Mouse (Mus musculus) midbrain, embryonic 13.5 days (tissue): ENCODE data around the gene Dcaf17. TPM values are rescaled to one million over a fixed set of nuclear protein-coding genes. Genes with fewer than 3 reads are reported as not detected.

Experiments
- ATAC-seq: fragments of 200-750 bp; cut with Nextera tagmentation; 2 replicates; pipeline ENCODE4 v1.8.0; 2017; ENCODE audit warnings: mild to moderate bottlenecking, moderate TSS enrichment, moderate library complexity
- H3K27ac ChIP-seq: fragments of 300-500 bp; sonication (generic); 2 replicates; pipeline ENCODE4 v1.5.1; 2015; ENCODE audit warnings: inconsistent platforms, mild to moderate bottlenecking, moderate library complexity
- H3K27me3 ChIP-seq: fragments of 300-500 bp; sonication (generic); 2 replicates; pipeline ENCODE4 v1.6.1; 2015; ENCODE audit warnings: mild to moderate bottlenecking, inconsistent platforms
- H3K36me3 ChIP-seq: fragments of 300-500 bp; sonication (generic); 2 replicates; pipeline ENCODE4 v1.6.1; 2015; ENCODE audit warnings: mild to moderate bottlenecking, inconsistent platforms
- H3K4me1 ChIP-seq: fragments of 300-500 bp; sonication (generic); replicated peaks from 2 replicates; pipeline ENCODE4 v1.6.1; 2015; ENCODE audit warnings: inconsistent platforms
- H3K4me2 ChIP-seq: fragments of 300-500 bp; sonication (generic); replicated peaks from 2 replicates; pipeline ENCODE4 v1.6.1; 2015; ENCODE audit warnings: moderate library complexity, mild to moderate bottlenecking, inconsistent platforms
- H3K4me3 ChIP-seq: fragments of 300-500 bp; sonication (generic); replicated peaks from 2 replicates; pipeline ENCODE4 v1.5.1; 2015; ENCODE audit warnings: mild to moderate bottlenecking, inconsistent platforms
- H3K9ac ChIP-seq: fragments of 300-500 bp; sonication (generic); replicated peaks from 2 replicates; pipeline ENCODE4 v1.6.1; 2015; ENCODE audit warnings: mild to moderate bottlenecking, inconsistent platforms
- H3K9me3 ChIP-seq: fragments of 300-500 bp; sonication (generic); 2 replicates; pipeline ENCODE4 v1.6.1; 2016; ENCODE audit warnings: mild to moderate bottlenecking, inconsistent platforms
- WGBS: fragments of 180-500 bp; shearing (Covaris S2); methylation state at CpG from one replicate; pipeline ENCODE4 v1.1.7; 2015; 5-methylcytosine and 5-hydroxymethylcytosine counted together
- polyA plus RNA-seq: library from polyadenylated mRNA; unstranded; fragments of >200 nt; fragmentation: Nextera tagmentation; extraction: Ambion mirVana; gene quantifications from 2 replicates; pipeline ENCODE4 v1.2.1, GENCODE M21; 2015

The Dcaf17 gene
- polyA plus RNA-seq, 1 experiment from 2014 or later = 38.6 TPM

DNA sequence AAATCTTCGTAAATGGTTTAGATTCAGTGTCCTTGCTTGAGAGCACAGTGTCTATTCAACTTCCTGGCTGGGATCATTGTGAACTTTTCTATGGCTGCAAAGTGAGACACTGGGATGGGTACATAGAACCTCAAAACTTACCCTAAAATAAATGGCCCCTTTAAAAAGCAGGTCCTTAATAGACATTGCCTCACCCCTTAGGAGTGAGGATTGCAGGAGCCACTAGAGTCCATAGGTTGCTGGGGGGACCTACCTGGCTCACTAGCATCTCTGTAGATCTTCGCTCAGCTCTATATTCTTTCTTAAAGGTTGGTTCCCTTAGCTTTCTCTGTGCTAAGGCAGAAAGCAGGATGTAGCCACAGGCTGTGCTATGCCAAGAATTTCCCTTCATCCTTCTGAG, 75.2 kb downstream of the Dcaf17 start:
- WGBS = 91% methylated on average over 2 of the region's 2 CpGs
- Histone ChIP-seq H3K27ac (no peak overlapping the region), H3K27me3 (no peaks in the 10 kb centered on the region), H3K36me3 (no peaks in the 10 kb centered on the region), H3K4me3 (no peak overlapping the region), H3K4me2 (no peak overlapping the region), H3K9ac (no peak overlapping the region), H3K9me3 (no peaks in the 10 kb centered on the region), H3K4me1 (no peaks in the 10 kb centered on the region)
- ATAC-seq = no peak

GRCm38 (mm10) chr2:71131866-71132496, 76.9 kb downstream of the Dcaf17 start:
- H3K9ac ChIP-seq = no peak overlapping the region
- H3K27me3 ChIP-seq = no peaks in the 10 kb centered on the region
- no peak for ATAC-seq
- no peaks in the 10 kb centered on the region for H3K4me1 ChIP-seq
- H3K4me3 ChIP-seq = no peak overlapping the region
- no peak overlapping the region for H3K4me2 ChIP-seq
- no peaks in the 10 kb centered on the region for H3K9me3 ChIP-seq
- no peak overlapping the region for H3K27ac ChIP-seq
- 81% methylated on average over 3 of the region's 3 CpGs for WGBS
- no peaks in the 10 kb centered on the region for H3K36me3 ChIP-seq

GRCm38 (mm10) chr2:71134041-71134505, 78.9 kb downstream of the Dcaf17 start:
- ATAC-seq = no peak
- Histone ChIP-seq H3K9me3 (no peaks in the 10 kb centered on the region), H3K27ac (no peak overlapping the region), H3K9ac (no peak overlapping the region), H3K27me3 (no peaks in the 10 kb centered on the region), H3K36me3 (no peaks in the 10 kb centered on the region), H3K4me1 (no peaks in the 10 kb centered on the region), H3K4me3 (no peak overlapping the region), H3K4me2 (no peak overlapping the region)
- 89% methylated on average over 9 of the region's 9 CpGs for WGBS

- Histone ChIP-seq H3K4me2 (no peak overlapping the region), H3K36me3 (no peaks in the 10 kb centered on the region), H3K27me3 (no peaks in the 10 kb centered on the region), H3K4me1 (no peaks in the 10 kb centered on the region), H3K4me3 (no peak overlapping the region), H3K9me3 (no peaks in the 10 kb centered on the region), H3K9ac (no peak overlapping the region), H3K27ac (no peak overlapping the region)
- no peak for ATAC-seq
- WGBS = 82% methylated on average over 5 of the region's 5 CpGs
Observed at GRCm38 (mm10) chr2:71134836-71135235, 79.7 kb downstream of the Dcaf17 start.

DNA sequence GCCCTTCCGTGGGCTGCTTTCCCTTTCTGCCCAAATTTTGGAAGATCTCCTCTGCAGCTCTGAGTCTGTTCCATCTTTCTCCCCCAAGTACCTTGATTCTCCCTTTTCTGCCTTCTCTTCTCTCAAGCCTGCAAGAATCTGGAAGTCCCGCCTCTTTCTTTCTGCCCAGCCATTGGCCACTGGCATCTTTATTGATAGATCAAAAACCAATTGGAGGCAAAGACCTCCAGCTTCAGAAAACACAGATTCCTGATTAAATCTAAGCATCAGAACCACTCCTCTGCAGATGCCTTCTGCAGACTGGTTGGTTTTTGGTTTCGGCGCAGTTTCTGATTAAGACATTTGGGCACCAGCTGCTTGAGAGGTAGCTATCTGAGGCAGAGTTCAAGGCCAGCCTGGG, 85.5 kb downstream of the Dcaf17 start:
- Histone ChIP-seq H3K9me3 (no peaks in the 10 kb centered on the region), H3K36me3 (no peaks in the 10 kb centered on the region), H3K4me1 (no peaks in the 10 kb centered on the region), H3K27me3 (no peaks in the 10 kb centered on the region), H3K4me3 (no peak overlapping the region), H3K4me2 (no peak overlapping the region), H3K27ac (no peak overlapping the region), H3K9ac (no peak overlapping the region)
- WGBS = 65% methylated on average over 4 of the region's 4 CpGs
- ATAC-seq = no peak

GRCm38 (mm10) chr2:71142410-71142809, 87.3 kb downstream of the Dcaf17 start:
- no peak for ATAC-seq
- Histone ChIP-seq H3K9me3 (no peaks in the 10 kb centered on the region), H3K4me1 (no peaks in the 10 kb centered on the region), H3K36me3 (no peaks in the 10 kb centered on the region), H3K4me2 (no peak overlapping the region), H3K27ac (no peak overlapping the region), H3K4me3 (no peak overlapping the region), H3K9ac (no peak overlapping the region), H3K27me3 (no peaks in the 10 kb centered on the region)
- 69% methylated on average over 7 of the region's 7 CpGs for WGBS

GRCm38 (mm10) chr2:71145853-71146252, 90.7 kb downstream of the Dcaf17 start:
- no peak overlapping the region for H3K4me2 ChIP-seq
- ATAC-seq = no peak
- H3K27ac ChIP-seq = no peak overlapping the region
- H3K4me1 ChIP-seq = peaks cover 8% of the 10 kb centered on the region; the same call in 1 of the 2 replicates
- no peak overlapping the region for H3K4me3 ChIP-seq
- no peaks in the 10 kb centered on the region for H3K36me3 ChIP-seq
- H3K27me3 ChIP-seq = no peaks in the 10 kb centered on the region
- no peak overlapping the region for H3K9ac ChIP-seq
- H3K9me3 ChIP-seq = no peaks in the 10 kb centered on the region
- 80% methylated on average over 4 of the region's 4 CpGs for WGBS

- H3K9ac ChIP-seq = no peak overlapping the region
- peaks cover 8% of the 10 kb centered on the region; the same call in 1 of the 2 replicates for H3K4me1 ChIP-seq
- 69% methylated on average over 3 of the region's 3 CpGs for WGBS
- H3K4me3 ChIP-seq = no peak overlapping the region
- H3K36me3 ChIP-seq = no peaks in the 10 kb centered on the region
- H3K9me3 ChIP-seq = no peaks in the 10 kb centered on the region
- H3K27me3 ChIP-seq = no peaks in the 10 kb centered on the region
- H3K27ac ChIP-seq = no peak overlapping the region
- ATAC-seq = no peak
- H3K4me2 ChIP-seq = no peak overlapping the region
Observed at GRCm38 (mm10) chr2:71146266-71146665, 91.1 kb downstream of the Dcaf17 start.

DNA sequence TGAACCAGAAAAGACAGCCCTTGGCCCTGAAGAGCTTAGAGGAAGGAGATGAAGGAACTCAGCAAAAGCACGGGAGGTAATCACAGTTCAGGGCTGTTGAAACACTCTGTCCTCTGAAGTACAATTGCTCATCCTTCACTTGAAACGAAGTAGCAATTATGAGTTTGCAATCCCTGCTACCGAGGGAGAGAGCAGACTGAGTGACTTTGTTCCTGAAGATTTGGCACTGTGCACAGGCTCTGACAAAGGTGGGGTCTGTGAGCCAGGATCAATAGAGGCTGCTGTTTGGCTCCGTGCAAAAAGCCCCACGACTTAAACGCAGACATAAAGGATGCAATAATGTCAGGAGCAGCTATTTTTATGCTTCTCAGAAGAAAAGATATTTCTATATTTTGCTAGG, 92.7 kb downstream of the Dcaf17 start:
- Histone ChIP-seq H3K27me3 (no peaks in the 10 kb centered on the region), H3K36me3 (no peaks in the 10 kb centered on the region), H3K4me3 (no peak overlapping the region), H3K4me1 (peaks cover 8% of the 10 kb centered on the region; the same call in 1 of the 2 replicates), H3K4me2 (no peak overlapping the region), H3K9me3 (no peaks in the 10 kb centered on the region), H3K9ac (no peak overlapping the region), H3K27ac (no peak overlapping the region)
- no peak for ATAC-seq
- 41% methylated on average over 6 of the region's 6 CpGs for WGBS

Other genes starting within 250 kb of the Dcaf17 start
- gene Tlk1, start 229.6 kb upstream of the Dcaf17 start, polyA plus RNA-seq = 25.5 and 26.2 TPM in 2 replicates
- 13.4 and 15.8 TPM in 2 replicates for gene Mettl8, start 255 bp downstream of the Dcaf17 start, polyA plus RNA-seq
- 0.52 and 0.86 TPM in 2 replicates for gene Cybrd1, start 62.6 kb downstream of the Dcaf17 start, polyA plus RNA-seq
- gene Dync1i2, start 156.4 kb downstream of the Dcaf17 start, polyA plus RNA-seq = 184 and 211 TPM in 2 replicates